Mouse (Mus musculus): ENCODE measurements around the gene Plekha1. TPM values are rescaled to one million over a fixed set of nuclear protein-coding genes. Genes with fewer than 3 reads are reported as not detected.

Plekha1 gene
- polyA plus RNA-seq, 1 experiment from 2014 or later = 30.2 TPM

DNA sequence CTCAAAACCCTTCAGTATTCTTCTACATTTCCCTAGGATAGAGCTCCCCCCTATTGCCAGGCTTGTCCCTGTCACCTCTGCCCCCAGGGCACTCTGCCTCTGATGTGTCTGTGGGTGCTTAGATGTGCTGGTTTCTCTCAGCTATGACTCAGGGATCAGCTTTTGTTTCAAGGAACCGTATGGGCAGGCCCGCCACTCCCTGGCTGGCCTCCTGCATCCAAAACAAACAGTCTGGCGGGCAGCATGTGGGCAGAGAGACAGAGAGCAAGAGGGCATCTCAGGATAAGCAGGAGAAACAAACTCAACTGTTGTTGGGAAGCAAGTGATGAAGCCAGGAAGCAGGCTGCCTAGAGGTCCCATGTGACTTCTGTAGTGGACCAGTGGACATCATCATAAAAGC is 9.9 kb upstream of the Plekha1 start:
- H3K4me2 ChIP-seq (replicated peaks; ENCODE audit: low read depth) = no peak overlapping the region
- H3K27me3 ChIP-seq (replicated peaks; ENCODE audit: control insufficient read depth, insufficient read depth, low read length) = no peaks in the 10 kb centered on the region
- no peak overlapping the region for H3K27ac ChIP-seq (ENCODE audit: low read depth, low read length)
- no peak overlapping the region for H3K9ac ChIP-seq (ENCODE audit: low read depth, low read length)
- TF ChIP-seq CTCF (IDR thresholded peaks at IDR 0.05; ENCODE audit: low read depth) = no peak
- no peaks in the 10 kb centered on the region for H3K4me1 ChIP-seq (replicated peaks; ENCODE audit: control insufficient read depth, insufficient read depth, low read length)
- H3K9me3 ChIP-seq (ENCODE audit: control insufficient read depth) = no peaks in the 10 kb centered on the region
- ATAC-seq = no peak; the same call in 1 of the 2 replicates
- H3K36me3 ChIP-seq (ENCODE audit: control insufficient read depth, insufficient read depth) = no peaks in the 10 kb centered on the region
- H3K4me3 ChIP-seq (ENCODE audit: low read depth, low read length) = no peak overlapping the region
- WGBS = 40% methylated on average over 3 of the region's 3 CpGs

DNA sequence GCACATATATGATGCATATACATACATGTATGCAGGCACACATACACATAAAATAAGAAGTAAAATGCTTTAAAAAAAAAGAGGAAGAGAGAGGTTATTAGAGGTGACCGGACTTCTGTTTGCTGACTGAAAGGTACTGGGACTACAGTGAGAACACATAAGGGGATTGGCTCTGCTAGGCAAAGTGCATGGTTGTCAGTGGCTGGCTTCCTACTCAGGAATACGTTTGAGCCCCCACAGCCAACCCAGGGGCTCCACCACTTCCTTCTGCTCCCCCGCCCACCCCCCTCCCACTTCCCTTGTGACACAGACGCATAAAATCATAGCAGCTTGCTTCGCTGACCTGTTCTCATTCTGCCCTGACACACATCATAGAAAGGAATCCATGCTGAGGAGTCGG is 7.6 kb upstream of the Plekha1 start:
- Histone ChIP-seq H3K4me3 (ENCODE audit: low read depth, low read length) (no peak overlapping the region), H3K9me3 (ENCODE audit: control insufficient read depth) (no peaks in the 10 kb centered on the region), H3K4me2 (replicated peaks; ENCODE audit: low read depth) (no peak overlapping the region), H3K4me1 (replicated peaks; ENCODE audit: control insufficient read depth, insufficient read depth, low read length) (no peaks in the 10 kb centered on the region), H3K27me3 (replicated peaks; ENCODE audit: control insufficient read depth, insufficient read depth, low read length) (no peaks in the 10 kb centered on the region), H3K36me3 (ENCODE audit: control insufficient read depth, insufficient read depth) (no peaks in the 10 kb centered on the region), H3K27ac (ENCODE audit: low read depth, low read length) (no peak overlapping the region), H3K9ac (ENCODE audit: low read depth, low read length) (no peak overlapping the region)
- 67% methylated on average over 6 of the region's 6 CpGs for WGBS
- ATAC-seq = no peak
- no peak for TF ChIP-seq CTCF (IDR thresholded peaks at IDR 0.05; ENCODE audit: low read depth)

DNA sequence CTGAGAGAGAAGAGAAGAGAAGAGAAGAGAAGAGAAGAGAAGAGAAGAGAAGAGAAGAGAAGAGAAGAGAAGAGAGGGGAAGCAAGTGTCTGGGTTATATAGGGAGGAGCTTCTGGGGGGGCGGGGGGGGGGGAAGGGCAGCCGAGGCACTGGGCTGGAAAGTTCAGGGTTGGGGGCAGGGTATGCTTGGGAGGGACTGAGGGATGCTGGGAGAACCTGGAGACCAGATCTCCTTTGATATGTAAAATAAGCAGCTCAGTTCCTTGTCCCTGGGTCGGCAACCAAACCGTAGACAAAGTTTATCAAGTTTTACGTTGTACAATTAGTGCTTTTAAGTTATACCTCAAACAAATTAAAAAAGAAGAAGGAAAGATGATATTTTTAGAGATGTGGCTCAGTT is 5.6 kb upstream of the Plekha1 start:
- Histone ChIP-seq H3K4me3 (ENCODE audit: low read depth, low read length) (no peak overlapping the region), H3K4me1 (replicated peaks; ENCODE audit: control insufficient read depth, insufficient read depth, low read length) (no peaks in the 10 kb centered on the region), H3K27me3 (replicated peaks; ENCODE audit: control insufficient read depth, insufficient read depth, low read length) (no peaks in the 10 kb centered on the region), H3K27ac (ENCODE audit: low read depth, low read length) (no peak overlapping the region), H3K36me3 (ENCODE audit: control insufficient read depth, insufficient read depth) (no peaks in the 10 kb centered on the region), H3K4me2 (replicated peaks; ENCODE audit: low read depth) (no peak overlapping the region), H3K9me3 (ENCODE audit: control insufficient read depth) (no peaks in the 10 kb centered on the region), H3K9ac (ENCODE audit: low read depth, low read length) (no peak overlapping the region)
- 61% methylated on average over 5 of the region's 5 CpGs for WGBS
- TF ChIP-seq CTCF (IDR thresholded peaks at IDR 0.05; ENCODE audit: low read depth) = no peak
- no peak for ATAC-seq

DNA sequence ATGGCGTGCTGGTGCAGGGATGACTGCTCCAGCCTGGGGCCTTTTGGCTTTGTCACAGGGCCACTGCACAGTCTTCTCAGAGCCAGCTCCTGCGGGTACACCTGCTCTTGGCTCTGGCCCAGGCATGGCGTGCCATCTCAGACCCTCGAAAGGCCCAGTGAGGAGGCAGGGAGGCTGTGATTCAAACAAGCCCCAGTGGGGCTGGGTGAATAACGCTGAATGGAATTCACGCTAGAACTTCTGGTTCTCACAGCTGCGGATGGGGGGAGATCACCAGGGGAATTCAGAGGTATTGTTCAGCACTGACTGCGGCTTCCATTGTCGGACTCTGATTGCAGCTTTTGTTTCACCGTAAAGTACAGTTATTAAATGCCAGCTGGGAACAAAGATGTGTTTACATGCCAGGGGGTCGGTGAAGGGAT is 4.8 kb upstream of the Plekha1 start:
- Histone ChIP-seq H3K27ac (ENCODE audit: low read depth, low read length) (no peak overlapping the region), H3K27me3 (replicated peaks; ENCODE audit: control insufficient read depth, insufficient read depth, low read length) (no peaks in the 10 kb centered on the region), H3K4me1 (replicated peaks; ENCODE audit: control insufficient read depth, insufficient read depth, low read length) (no peaks in the 10 kb centered on the region), H3K9ac (ENCODE audit: low read depth, low read length) (no peak overlapping the region), H3K36me3 (ENCODE audit: control insufficient read depth, insufficient read depth) (no peaks in the 10 kb centered on the region), H3K9me3 (ENCODE audit: control insufficient read depth) (no peaks in the 10 kb centered on the region), H3K4me3 (ENCODE audit: low read depth, low read length) (no peak overlapping the region), H3K4me2 (replicated peaks; ENCODE audit: low read depth) (no peak overlapping the region)
- TF ChIP-seq CTCF (IDR thresholded peaks at IDR 0.05; ENCODE audit: low read depth) = no peak
- WGBS = 65% methylated on average over 11 of the region's 11 CpGs
- no peak for ATAC-seq

GRCm38 (mm10) chr7:130862501-130862900 is 3.1 kb upstream of the Plekha1 start:
- no peaks in the 10 kb centered on the region for H3K36me3 ChIP-seq (ENCODE audit: control insufficient read depth, insufficient read depth)
- no peaks in the 10 kb centered on the region for H3K27me3 ChIP-seq (replicated peaks; ENCODE audit: control insufficient read depth, insufficient read depth, low read length)
- H3K4me2 ChIP-seq (replicated peaks; ENCODE audit: low read depth) = no peak overlapping the region
- 17% methylated on average over 1 of the region's 1 CpGs for WGBS
- no peak overlapping the region for H3K4me3 ChIP-seq (ENCODE audit: low read depth, low read length)
- no peak overlapping the region for H3K27ac ChIP-seq (ENCODE audit: low read depth, low read length)
- no peak for TF ChIP-seq CTCF (IDR thresholded peaks at IDR 0.05; ENCODE audit: low read depth)
- H3K4me1 ChIP-seq (replicated peaks; ENCODE audit: control insufficient read depth, insufficient read depth, low read length) = no peaks in the 10 kb centered on the region; the same call in 1 of the 2 replicates
- H3K9me3 ChIP-seq (ENCODE audit: control insufficient read depth) = no peaks in the 10 kb centered on the region
- no peak for ATAC-seq
- H3K9ac ChIP-seq (ENCODE audit: low read depth, low read length) = no peak overlapping the region

- no peak overlapping the region for H3K9ac ChIP-seq (ENCODE audit: low read depth, low read length)
- H3K36me3 ChIP-seq (ENCODE audit: control insufficient read depth, insufficient read depth) = no peaks in the 10 kb centered on the region
- H3K27ac ChIP-seq (ENCODE audit: low read depth, low read length) = no peak overlapping the region
- no peak overlapping the region for H3K4me3 ChIP-seq (ENCODE audit: low read depth, low read length)
- no peaks in the 10 kb centered on the region for H3K9me3 ChIP-seq (ENCODE audit: control insufficient read depth)
- no peaks in the 10 kb centered on the region for H3K27me3 ChIP-seq (replicated peaks; ENCODE audit: control insufficient read depth, insufficient read depth, low read length)
- H3K4me1 ChIP-seq (replicated peaks; ENCODE audit: control insufficient read depth, insufficient read depth, low read length) = no peaks in the 10 kb centered on the region; the same call in 1 of the 2 replicates
- H3K4me2 ChIP-seq (replicated peaks; ENCODE audit: low read depth) = no peak overlapping the region
- TF ChIP-seq CTCF (IDR thresholded peaks at IDR 0.05; ENCODE audit: low read depth) = no peak
- WGBS = 80% methylated on average over 7 of the region's 7 CpGs
- no peak for ATAC-seq
These were observed 845 bp upstream of the Plekha1 start for GRCm38 (mm10) chr7:130864711-130865110.

- no peaks in the 10 kb centered on the region for H3K9me3 ChIP-seq (ENCODE audit: control insufficient read depth)
- peak overlapping the region; percentile 87 for H3K9ac ChIP-seq (ENCODE audit: low read depth, low read length)
- H3K27me3 ChIP-seq (replicated peaks; ENCODE audit: control insufficient read depth, insufficient read depth, low read length) = no peaks in the 10 kb centered on the region
- peak overlapping the region; percentile 66 for H3K4me2 ChIP-seq (replicated peaks; ENCODE audit: low read depth)
- H3K4me3 ChIP-seq (ENCODE audit: low read depth, low read length) = peak overlapping the region; percentile 90
- H3K27ac ChIP-seq (ENCODE audit: low read depth, low read length) = peak overlapping the region; percentile 87
- WGBS = 2% methylated on average over 13 of the region's 13 CpGs
- H3K36me3 ChIP-seq (ENCODE audit: control insufficient read depth, insufficient read depth) = no peaks in the 10 kb centered on the region
- ATAC-seq = no peak
- TF ChIP-seq CTCF (IDR thresholded peaks at IDR 0.05; ENCODE audit: low read depth) = no peak
- no peaks in the 10 kb centered on the region; the same call in 1 of the 2 replicates for H3K4me1 ChIP-seq (replicated peaks; ENCODE audit: control insufficient read depth, insufficient read depth, low read length)
These were observed 1.1 kb downstream of the Plekha1 start for GRCm38 (mm10) chr7:130866640-130867039.

Measured in intestine, postnatal 0 days (tissue).